Mouse (Mus musculus) myocyte (in vitro differentiated cells): ENCODE data around the gene Gtf2h3. TPM values are rescaled to one million over a fixed set of nuclear protein-coding genes. Genes with fewer than 3 reads are reported as not detected.
A peak's percentile ranks its signal among the peaks of the same experiment; 100 is the strongest.

Experiments
- H3K27me3 ChIP-seq: one replicate; pipeline ENCODE4 v1.6.1; 2011; ENCODE audit not compliant: control insufficient read depth, insufficient read depth, insufficient read length
- H3K36me3 ChIP-seq: one replicate; pipeline ENCODE4 v1.6.1; 2011; ENCODE audit not compliant: control insufficient read depth, insufficient read depth
- H3K4me2 ChIP-seq: one replicate; pipeline ENCODE4 v1.6.1; 2011; ENCODE audit warnings: low read depth, control low read depth
- H3K4me3 ChIP-seq: one replicate; pipeline ENCODE4 v1.5.1; 2011; ENCODE audit warnings: mild to moderate bottlenecking, control low read depth, moderate library complexity
- H3K79me2 ChIP-seq: one replicate; pipeline ENCODE4 v1.6.1; 2011; ENCODE audit not compliant: control insufficient read depth, insufficient read depth
- H3ac ChIP-seq: one replicate; pipeline ENCODE4 v1.6.1; 2011; ENCODE audit not compliant: control insufficient read depth, insufficient read length
- CEBPB ChIP-seq: IDR thresholded peaks from 2 replicates; pipeline ENCODE4 v1.6.1; 2011; ENCODE audit warnings: mild to moderate bottlenecking, moderate library complexity; ENCODE audit not compliant: poor library complexity, insufficient read depth, severe bottlenecking
- E2F4 ChIP-seq: IDR thresholded peaks from one replicate; pipeline ENCODE4 v1.6.1; 2011; ENCODE audit warnings: mild to moderate bottlenecking, control low read depth, moderate library complexity; ENCODE audit not compliant: insufficient read depth
- MAX ChIP-seq: IDR thresholded peaks from one replicate; pipeline ENCODE4 v1.6.1; 2011; ENCODE audit warnings: low read depth, mild to moderate bottlenecking, control low read depth
- MYOD1 ChIP-seq, 3 experiments: IDR thresholded peaks; one replicate each; pipeline ENCODE4 v1.6.1; 2011; ENCODE audit warnings: control low read depth in 2 of 3, low read depth in 2 of 3, mild to moderate bottlenecking in 2 of 3, moderate library complexity in 1 of 3; ENCODE audit not compliant: insufficient read length in 2 of 3, control insufficient read depth in 1 of 3
- MYOG ChIP-seq, 3 experiments: IDR thresholded peaks; one replicate each; pipeline ENCODE4 v1.6.1; 2011; ENCODE audit warnings: control low read depth in 2 of 3, low read depth in 2 of 3, mild to moderate bottlenecking in 2 of 3; ENCODE audit not compliant: insufficient read length in 2 of 3, control insufficient read depth in 1 of 3, insufficient read depth in 1 of 3
- POLR2A ChIP-seq: IDR thresholded peaks from one replicate; pipeline ENCODE4 v1.6.1; 2011; ENCODE audit warnings: low read depth, mild to moderate bottlenecking, control low read depth, moderate library complexity; ENCODE audit not compliant: insufficient read length
- POLR2AphosphoS2 ChIP-seq: IDR thresholded peaks from one replicate; pipeline ENCODE4 v1.6.1; 2011; ENCODE audit warnings: low read depth, control low read depth; ENCODE audit not compliant: insufficient read length
- REST ChIP-seq: IDR thresholded peaks from one replicate; pipeline ENCODE4 v1.6.1; 2011; ENCODE audit warnings: mild to moderate bottlenecking, control low read depth, moderate library complexity; ENCODE audit not compliant: insufficient read depth, insufficient read length
- SRF ChIP-seq: IDR thresholded peaks from one replicate; pipeline ENCODE4 v1.6.1; 2011; ENCODE audit warnings: low read depth; ENCODE audit not compliant: control insufficient read depth, insufficient read length
- TCF12 ChIP-seq: IDR thresholded peaks from one replicate; pipeline ENCODE4 v1.6.1; 2011; ENCODE audit warnings: mild to moderate bottlenecking, control low read depth; ENCODE audit not compliant: poor library complexity, insufficient read depth, severe bottlenecking
- TCF3 ChIP-seq: IDR thresholded peaks from one replicate; pipeline ENCODE4 v1.6.1; 2011; ENCODE audit warnings: low read depth, control low read depth; ENCODE audit not compliant: insufficient read length
- USF1 ChIP-seq: IDR thresholded peaks from one replicate; pipeline ENCODE4 v1.6.1; 2011; ENCODE audit warnings: low read depth, mild to moderate bottlenecking, control low read depth, moderate library complexity
- polyA plus RNA-seq: library from polyadenylated mRNA; unstranded; fragments of >200 nt; fragmentation: generic; extraction: Trizol; gene quantifications from one replicate; pipeline ENCODE4 v1.2.1, GENCODE M21; 2012; ENCODE audit warnings: missing spikeins

Gene Gtf2h3
- polyA plus RNA-seq, 1 experiment: 25.3 TPM

GRCm38 (mm10) chr5:124624291-124624690 is 45.4 kb downstream of the Gtf2h3 start:
- no peaks in the 10 kb centered on the region for H3K36me3 ChIP-seq
- TF ChIP-seq SRF (no peak), USF1 (no peak)

GRCm38 (mm10) chr5:124628448-124629363 is 49.8 kb downstream of the Gtf2h3 start, which contains the start of gene Atp6v0a2:
TSS of gene Atp6v0a2 (plus strand) at chr5:124628576.
- peak; percentile 3 for TF ChIP-seq REST
- TF ChIP-seq SRF: peak; percentile 78
- TF ChIP-seq POLR2A: peak; percentile 93
- TF ChIP-seq POLR2AphosphoS2: peak; percentile 91
- TF ChIP-seq USF1: no peak
- no peak for TF ChIP-seq TCF3
- TF ChIP-seq CEBPB: no peak
- TF ChIP-seq MYOD1 (IDR thresholded peaks at IDR 0.05; ENCODE audit: control insufficient read depth in 1 of 3, insufficient read length in 2 of 3, low read depth in 2 of 3): peak in 1 of 3 experiments; percentile 2
- peak within 1 kb of the TSS; percentile 84 for H3ac ChIP-seq
- peaks cover 20% of the 10 kb centered on the region for H3K79me2 ChIP-seq

More at GRCm38 (mm10) chr5:124624291-124624690, 45.4 kb downstream of the Gtf2h3 start:
- no peaks in the 10 kb centered on the region for H3K27me3 ChIP-seq
- H3K4me2 ChIP-seq: no peak overlapping the region
- peaks cover 3% of the 10 kb centered on the region for H3K79me2 ChIP-seq
- H3ac ChIP-seq: no peak overlapping the region
- no peak overlapping the region for H3K4me3 ChIP-seq

GRCm38 (mm10) chr5:124629641-124630040 is 50.7 kb downstream of the Gtf2h3 start:
- Histone ChIP-seq H3K36me3 (peaks cover 8% of the 10 kb centered on the region), H3ac (peak overlapping the region; percentile 84), H3K79me2 (peaks cover 24% of the 10 kb centered on the region), H3K27me3 (no peaks in the 10 kb centered on the region), H3K4me2 (peak overlapping the region; percentile 95), H3K4me3 (peak overlapping the region; percentile 76)
- TF ChIP-seq TCF3: no peak
- TF ChIP-seq SRF: no peak
- TF ChIP-seq REST: no peak
- no peak for TF ChIP-seq USF1
- no peak for TF ChIP-seq E2F4

More at GRCm38 (mm10) chr5:124628448-124629363, 49.8 kb downstream of the Gtf2h3 start, which contains the start of gene Atp6v0a2:
- H3K4me2 ChIP-seq: peak within 1 kb of the TSS; percentile 95
- H3K4me3 ChIP-seq: peak within 1 kb of the TSS; percentile 76
- no peaks in the 10 kb centered on the region for H3K36me3 ChIP-seq
- H3K27me3 ChIP-seq: no peaks in the 10 kb centered on the region

- TF ChIP-seq TCF3 (no peak), POLR2A (no peak), MYOD1 (IDR thresholded peaks at IDR 0.05; ENCODE audit: control insufficient read depth in 1 of 3, insufficient read length in 2 of 3, low read depth in 2 of 3) (peak in 2 of 3 experiments; percentile 16 to 56), MAX (no peak)
- peaks cover 24% of the 10 kb centered on the region for H3K79me2 ChIP-seq
- H3K4me2 ChIP-seq: no peak overlapping the region
- no peak overlapping the region for H3K4me3 ChIP-seq
- H3ac ChIP-seq: no peak overlapping the region
- H3K36me3 ChIP-seq: peaks cover 13% of the 10 kb centered on the region
- H3K27me3 ChIP-seq: no peaks in the 10 kb centered on the region
Measured at GRCm38 (mm10) chr5:124631685-124632084, 52.7 kb downstream of the Gtf2h3 start.

- TF ChIP-seq MAX (no peak), TCF12 (no peak), POLR2AphosphoS2 (no peak), CEBPB (no peak), SRF (no peak), MYOG (IDR thresholded peaks at IDR 0.05; ENCODE audit: control insufficient read depth in 1 of 3, insufficient read depth in 1 of 3, insufficient read length in 2 of 3, low read depth in 2 of 3) (no peak), POLR2A (no peak), TCF3 (no peak), USF1 (no peak), REST (no peak), E2F4 (no peak), MYOD1 (IDR thresholded peaks at IDR 0.05; ENCODE audit: control insufficient read depth in 1 of 3, insufficient read length in 2 of 3, low read depth in 2 of 3) (no peak)
- no peaks in the 10 kb centered on the region for H3K27me3 ChIP-seq
- no peak overlapping the region for H3ac ChIP-seq
- no peak overlapping the region for H3K4me3 ChIP-seq
- H3K4me2 ChIP-seq: no peak overlapping the region
- peaks cover 13% of the 10 kb centered on the region for H3K36me3 ChIP-seq
- H3K79me2 ChIP-seq: peaks cover 24% of the 10 kb centered on the region
Measured at GRCm38 (mm10) chr5:124632461-124632860, 53.5 kb downstream of the Gtf2h3 start.
